ENCODE assay signal across 8 mouse cellular contexts in genomic region chr19:41365570-41365969, GRCm38 (mm10).
"Had no signal": no experiment of that assay in that cellular context is flagged by ENCODE, and none has a peak within 500 bp of the region (broad histone marks: within the 10 kb centered on the region; RNA-seq: fewer than 3 reads in every experiment).

No protein-coding gene starts in this region.

- DNase-seq: kidney, adult 18-20 months; kidney, postnatal 10 days; kidney, postnatal 4 days; lung, adult 2 months; lung, postnatal 36 days; spleen, adult 18-20 months had no signal

- ATAC-seq: lung, postnatal 0 days; midbrain, embryonic 13.5 days had no signal
